In genomic region chr6:56361348-56362127, GRCm38 (mm10) we compare ENCODE assay signal across 9 mouse cellular contexts.
DNase-seq lines count a peak whose midpoint lies in the region; ATAC-seq and TF ChIP-seq lines count a peak whose summit lies in the region.
"Had no signal": no experiment of that assay in that cellular context is flagged by ENCODE, and none has a peak within 500 bp of the region (broad histone marks: within the 10 kb centered on the region; RNA-seq: fewer than 3 reads in every experiment).

No protein-coding gene starts in this region.

- peak; percentile 20; the same call in 1 of the 2 replicates for ATAC-seq in kidney, postnatal 0 days (replicated peaks; ENCODE audit: low FRiP score, low read depth)
- peak; percentile 59 for ATAC-seq in midbrain, postnatal 0 days (ENCODE audit: low FRiP score)
- ATAC-seq in megakaryocyte, adult 5-6 weeks (ENCODE audit: poor library complexity, severe bottlenecking) = no peak

- no peaks in the 10 kb centered on the region; the same call in 1 of the 2 replicates for H3K4me1 ChIP-seq in kidney, postnatal 0 days (replicated peaks; ENCODE audit: insufficient read depth, low read length)
- H3K4me1 ChIP-seq in embryonic facial prominence, embryonic 10.5 days = peaks cover 17% of the 10 kb centered on the region
- H3K4me1 ChIP-seq in hindbrain, embryonic 10.5 days (replicated peaks) = peaks cover 21% of the 10 kb centered on the region
- H3K4me1 ChIP-seq in midbrain, postnatal 0 days (ENCODE audit: insufficient read depth, low read length) = peaks cover 3% of the 10 kb centered on the region; the same call in 1 of the 2 replicates

- peak overlapping the region; percentile 21 for H3K4me3 ChIP-seq in kidney, postnatal 0 days (replicated peaks; ENCODE audit: low read depth, low read length)
- peak overlapping the region; percentile 56 for H3K4me3 ChIP-seq in embryonic facial prominence, embryonic 10.5 days
- H3K4me3 ChIP-seq in hindbrain, embryonic 10.5 days = peak overlapping the region; percentile 65
- H3K4me3 ChIP-seq in midbrain, postnatal 0 days (ENCODE audit: low read depth, low read length) = peak overlapping the region; percentile 58

- WGBS in kidney, postnatal 0 days = 4% methylated on average over 19 of the region's 19 CpGs
- 2% methylated on average over 19 of the region's 19 CpGs for WGBS in embryonic facial prominence, embryonic 10.5 days
- WGBS in hindbrain, embryonic 10.5 days = 2% methylated on average over 19 of the region's 19 CpGs
- under 1% methylated on average over 19 of the region's 19 CpGs for WGBS in midbrain, postnatal 0 days

- H3K9ac ChIP-seq in kidney, postnatal 0 days (ENCODE audit: low read depth, low read length) = peak overlapping the region; percentile 35; the same call in 1 of the 2 replicates
- peak overlapping the region; percentile 70 for H3K9ac ChIP-seq in midbrain, postnatal 0 days (replicated peaks; ENCODE audit: low read length, poor library complexity, severe bottlenecking)

- H3K9me3 ChIP-seq in kidney, postnatal 0 days (replicated peaks; ENCODE audit: low read length) = no peaks in the 10 kb centered on the region
- no peaks in the 10 kb centered on the region for H3K9me3 ChIP-seq in embryonic facial prominence, embryonic 10.5 days
- H3K9me3 ChIP-seq in hindbrain, embryonic 10.5 days = no peaks in the 10 kb centered on the region
- H3K9me3 ChIP-seq in midbrain, postnatal 0 days (ENCODE audit: low read length) = no peaks in the 10 kb centered on the region
- H3K9me3 ChIP-seq: G1E had no signal

- no peak for TF ChIP-seq CTCF in kidney, postnatal 0 days (IDR thresholded peaks at IDR 0.05; ENCODE audit: low read depth)
- TF ChIP-seq CTCF in midbrain, postnatal 0 days (IDR thresholded peaks at IDR 0.05) = no peak

- DNase-seq in kidney, postnatal 0 days (ENCODE audit: low spot score) = peak; percentile 7
- no peak for DNase-seq in kidney, adult 9 months
- DNase-seq in embryonic facial prominence, embryonic 10.5 days (ENCODE audit: low spot score) = peak; percentile 18
- peak; percentile 27 for DNase-seq in hindbrain, embryonic 10.5 days (ENCODE audit: low spot score)
- no peak for DNase-seq in midbrain, postnatal 0 days (ENCODE audit: low spot score)
- DNase-seq in spleen, postnatal 4 days (ENCODE audit: low spot score in 2 of 2) = no peak
- DNase-seq in ovary, postnatal 36 days (ENCODE audit: low spot score) = no peak

- H3K27me3 ChIP-seq in kidney, postnatal 0 days (ENCODE audit: insufficient read depth, low read length) = no peaks in the 10 kb centered on the region
- peaks cover 37% of the 10 kb centered on the region for H3K27me3 ChIP-seq in embryonic facial prominence, embryonic 10.5 days (replicated peaks; ENCODE audit: low read depth, poor library complexity, severe bottlenecking)
- H3K27me3 ChIP-seq in hindbrain, embryonic 10.5 days (ENCODE audit: insufficient read depth, poor library complexity, severe bottlenecking) = peaks cover 8% of the 10 kb centered on the region
- H3K27me3 ChIP-seq in midbrain, postnatal 0 days (ENCODE audit: insufficient read depth, low read length) = no peaks in the 10 kb centered on the region

- peak overlapping the region; percentile 54 for H3K4me2 ChIP-seq in kidney, postnatal 0 days (ENCODE audit: low read length)
- H3K4me2 ChIP-seq in midbrain, postnatal 0 days (ENCODE audit: low read depth, low read length, poor library complexity, severe bottlenecking) = peak overlapping the region; percentile 93

- H3K36me3 ChIP-seq in kidney, postnatal 0 days (ENCODE audit: insufficient read depth, low read length) = no peaks in the 10 kb centered on the region
- H3K36me3 ChIP-seq in embryonic facial prominence, embryonic 10.5 days (replicated peaks) = no peaks in the 10 kb centered on the region
- H3K36me3 ChIP-seq in hindbrain, embryonic 10.5 days = no peaks in the 10 kb centered on the region
- H3K36me3 ChIP-seq in midbrain, postnatal 0 days (ENCODE audit: insufficient read depth, low read length) = no peaks in the 10 kb centered on the region
- H3K36me3 ChIP-seq: G1E had no signal

- no peak overlapping the region for H3K27ac ChIP-seq in kidney, postnatal 0 days
- H3K27ac ChIP-seq in embryonic facial prominence, embryonic 10.5 days (replicated peaks) = peak overlapping the region; percentile 62
- H3K27ac ChIP-seq in hindbrain, embryonic 10.5 days = peak overlapping the region; percentile 87
- H3K27ac ChIP-seq in midbrain, postnatal 0 days (ENCODE audit: low read depth, low read length) = no peak overlapping the region

Comparison
In these comparisons a context has a peak if more than half of its experiments do, and no peak if none do; other contexts are left out.
1. DNase-seq: peak in kidney, postnatal 0 days (single experiment), embryonic facial prominence, embryonic 10.5 days (single experiment) and hindbrain, embryonic 10.5 days (single experiment); none in kidney, adult 9 months (single experiment), midbrain, postnatal 0 days (single experiment), spleen, postnatal 4 days (0 of 2) and ovary, postnatal 36 days (single experiment).
2. H3K27ac ChIP-seq: peak in embryonic facial prominence, embryonic 10.5 days (single experiment) and hindbrain, embryonic 10.5 days (single experiment); none in kidney, postnatal 0 days (single experiment) and midbrain, postnatal 0 days (single experiment).
3. Peak in every context shown above with its lines, with median percentiles within 50 percentile points of each other: H3K4me3 ChIP-seq.